Mouse (Mus musculus) embryonic facial prominence, embryonic 15.5 days (tissue): ENCODE data around the gene Tfap2b. TPM values are rescaled to one million over a fixed set of nuclear protein-coding genes. Genes with fewer than 3 reads are reported as not detected.

ENCODE experiments used
- ATAC-seq: fragments of 200-750 bp; cut with Nextera tagmentation; 2 replicates; pipeline ENCODE4 v1.8.0; 2017; ENCODE audit warnings: low read depth, moderate TSS enrichment; ENCODE audit not compliant: insufficient number of reproducible peaks, low FRiP score, low TSS enrichment
- H3K27ac ChIP-seq: fragments of 300-500 bp; sonication (generic); replicated peaks from 2 replicates; pipeline ENCODE4 v1.5.1; 2015; ENCODE audit warnings: mild to moderate bottlenecking, inconsistent platforms
- H3K27me3 ChIP-seq: fragments of 300-500 bp; sonication (generic); 2 replicates; pipeline ENCODE4 v1.6.1; 2015; ENCODE audit warnings: inconsistent platforms
- H3K36me3 ChIP-seq: fragments of 300-500 bp; sonication (generic); 2 replicates; pipeline ENCODE4 v1.6.1; 2015; ENCODE audit warnings: mild to moderate bottlenecking, inconsistent platforms
- H3K4me1 ChIP-seq: fragments of 300-500 bp; sonication (generic); 2 replicates; pipeline ENCODE4 v1.6.1; 2015; ENCODE audit warnings: inconsistent platforms
- H3K4me2 ChIP-seq: fragments of 300-500 bp; sonication (generic); replicated peaks from 2 replicates; pipeline ENCODE4 v1.6.1; 2015; ENCODE audit warnings: mild to moderate bottlenecking, inconsistent platforms
- H3K4me3 ChIP-seq: fragments of 300-500 bp; sonication (generic); replicated peaks from 2 replicates; pipeline ENCODE4 v1.5.1; 2015; ENCODE audit warnings: mild to moderate bottlenecking, inconsistent platforms
- H3K9ac ChIP-seq: fragments of 300-500 bp; sonication (generic); 2 replicates; pipeline ENCODE4 v1.6.1; 2015; ENCODE audit warnings: inconsistent platforms
- H3K9me3 ChIP-seq: fragments of 300-500 bp; sonication (generic); replicated peaks from 2 replicates; pipeline ENCODE4 v1.6.1; 2016; ENCODE audit warnings: inconsistent platforms
- WGBS: fragments of 180-500 bp; shearing (Covaris S2); methylation state at CpG from one replicate; pipeline ENCODE4 v1.1.7; 2015; 5-methylcytosine and 5-hydroxymethylcytosine counted together
- polyA plus RNA-seq: library from polyadenylated mRNA; unstranded; fragments of >200 nt; fragmentation: Nextera tagmentation; extraction: Ambion mirVana; gene quantifications from 2 replicates; pipeline ENCODE4 v1.2.1, GENCODE M21; 2015

Gene Tfap2b
- polyA plus RNA-seq, 1 experiment from 2014 or later = 50.3 TPM

DNA sequence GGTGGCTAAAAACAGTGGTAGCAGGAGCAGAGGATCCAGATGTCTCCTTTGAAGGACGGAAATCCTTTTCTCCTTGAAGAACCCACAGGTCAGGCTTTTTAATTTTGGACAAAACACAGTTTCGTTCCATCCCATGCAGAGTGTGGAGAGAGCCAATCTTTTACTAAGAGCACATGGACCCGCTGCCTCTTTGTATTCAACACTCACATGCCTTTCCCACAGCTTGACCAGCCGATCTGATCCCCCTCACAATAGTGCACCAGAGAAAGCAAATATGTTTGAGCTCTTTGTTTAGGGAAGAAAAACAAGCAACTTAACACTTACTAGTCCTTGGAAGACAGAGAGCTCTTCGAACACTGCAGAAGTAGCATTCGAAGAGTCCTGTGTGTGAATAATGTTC lies 42.6 kb downstream of the Tfap2b start:
- no peaks in the 10 kb centered on the region for H3K9me3 ChIP-seq
- no peak overlapping the region for H3K9ac ChIP-seq
- H3K4me1 ChIP-seq = no peaks in the 10 kb centered on the region
- no peak overlapping the region for H3K4me2 ChIP-seq
- H3K4me3 ChIP-seq = no peak overlapping the region
- ATAC-seq = no peak
- 59% methylated on average over 6 of the region's 6 CpGs for WGBS
- no peak overlapping the region for H3K27ac ChIP-seq
- no peaks in the 10 kb centered on the region for H3K36me3 ChIP-seq
- no peaks in the 10 kb centered on the region for H3K27me3 ChIP-seq

DNA sequence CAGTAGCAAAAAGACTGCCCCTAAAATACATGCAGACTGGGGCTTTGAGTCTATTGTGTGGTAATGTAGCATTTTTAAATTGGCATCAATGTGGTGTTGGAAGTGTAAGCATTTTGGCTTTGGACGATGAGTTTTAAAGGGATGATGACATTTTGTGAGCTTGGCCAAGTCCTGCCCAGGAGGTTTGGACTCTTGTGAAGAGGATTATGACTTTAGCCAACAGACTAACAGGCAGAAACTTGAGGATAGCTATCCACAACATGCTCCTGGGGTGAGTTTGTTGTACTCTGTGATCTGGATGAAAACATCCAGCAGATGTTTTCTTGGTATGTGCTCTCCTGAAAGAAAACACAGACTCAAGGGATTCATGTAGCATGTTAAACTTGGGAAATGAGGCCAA lies 60.9 kb downstream of the Tfap2b start:
- no peak for ATAC-seq

More for the DNA sequence above, 60.9 kb downstream of the Tfap2b start:
- H3K36me3 ChIP-seq = no peaks in the 10 kb centered on the region
- no peak overlapping the region for H3K4me3 ChIP-seq
- no peak overlapping the region for H3K4me2 ChIP-seq
- H3K9ac ChIP-seq = no peak overlapping the region
- WGBS = 53% methylated on average over 1 of the region's 1 CpGs
- no peak overlapping the region for H3K27ac ChIP-seq
- no peaks in the 10 kb centered on the region for H3K27me3 ChIP-seq
- H3K9me3 ChIP-seq = no peaks in the 10 kb centered on the region
- H3K4me1 ChIP-seq = no peaks in the 10 kb centered on the region

Other genes with a start within 250 kb of the Tfap2b start
- not detected in 2 replicates for gene Tfap2d, start 105.9 kb upstream of the Tfap2b start, polyA plus RNA-seq